Mouse (Mus musculus): ENCODE data around the gene Zfp354b.

The Zfp354b gene

GRCm38 (mm10) chr11:50883756-50884155 is 47.7 kb downstream of the Zfp354b start:
- DNase-seq = no peak

- DNase-seq = no peak
These were observed 52.8 kb downstream of the Zfp354b start for GRCm38 (mm10) chr11:50878641-50879040.
